Mouse (Mus musculus): ENCODE data around the gene St6galnac3. TPM values are rescaled to one million over a fixed set of nuclear protein-coding genes. Genes with fewer than 3 reads are reported as not detected.

The St6galnac3 gene
- polyA plus RNA-seq, 1 experiment from 2014 or later: 48.6 TPM

DNA sequence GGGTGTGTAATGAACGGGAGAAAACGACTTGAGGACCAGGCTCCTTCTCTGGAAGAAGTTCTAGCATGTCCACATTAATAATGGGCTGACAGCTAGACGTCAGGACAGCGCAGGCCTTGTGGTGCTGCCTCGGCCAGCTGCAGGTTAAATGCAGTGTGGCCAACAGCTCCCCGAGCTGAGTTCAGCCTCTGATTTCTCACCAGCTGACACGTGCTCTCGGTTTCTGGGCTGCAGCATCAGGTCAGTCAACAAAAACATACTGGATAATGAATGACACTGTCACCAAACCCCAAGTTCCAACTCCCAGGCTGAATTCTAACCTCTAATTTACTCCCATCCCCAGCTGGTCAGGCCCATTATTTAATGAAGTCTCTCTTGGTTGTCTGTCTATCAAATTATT lies 295.1 kb downstream of the St6galnac3 start:
- H3K4me1 ChIP-seq: 0 out of 2 replicates have a peak, but pooled peaks cover 11% of the 10 kb centered on the region
- 67% methylated on average over 8 of the region's 8 CpGs for WGBS
- no peak for ATAC-seq (ENCODE audit: insufficient number of reproducible peaks, low FRiP score, low TSS enrichment, low read depth)

DNA sequence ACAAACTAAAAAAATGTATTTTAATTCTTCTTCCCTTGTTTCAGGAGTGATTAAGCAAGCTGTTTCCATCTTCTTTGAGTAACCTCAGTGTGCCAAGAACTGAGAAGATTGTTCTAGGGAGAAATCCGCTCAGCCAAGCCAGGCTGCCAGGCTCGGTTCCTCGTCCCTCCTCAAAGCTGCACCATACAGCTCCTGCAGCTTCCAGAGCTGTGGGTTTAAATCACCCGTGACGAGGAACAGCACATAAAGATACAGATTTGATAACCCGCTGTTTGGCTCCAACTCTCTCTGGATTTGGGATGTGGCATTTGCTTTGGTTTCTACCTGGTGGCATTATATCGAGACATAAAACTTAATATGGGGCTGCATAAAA lies 303.1 kb downstream of the St6galnac3 start:
- H3K27me3 ChIP-seq: no peaks in the 10 kb centered on the region
- WGBS: 64% methylated on average over 7 of the region's 7 CpGs
- no peak overlapping the region for H3K9ac ChIP-seq
- no peak overlapping the region for H3K4me3 ChIP-seq (replicated peaks)
- H3K4me1 ChIP-seq: no peaks in the 10 kb centered on the region
- no peak overlapping the region for H3K27ac ChIP-seq (replicated peaks)
- no peaks in the 10 kb centered on the region for H3K36me3 ChIP-seq
- ATAC-seq (ENCODE audit: insufficient number of reproducible peaks, low FRiP score, low TSS enrichment, low read depth): no peak
- no peaks in the 10 kb centered on the region for H3K9me3 ChIP-seq (replicated peaks)
- H3K4me2 ChIP-seq (replicated peaks): no peak overlapping the region

More for the DNA sequence above, 295.1 kb downstream of the St6galnac3 start:
- Histone ChIP-seq H3K4me3 (replicated peaks) (no peak overlapping the region), H3K9me3 (replicated peaks) (no peaks in the 10 kb centered on the region), H3K4me2 (replicated peaks) (no peak overlapping the region), H3K27ac (replicated peaks) (no peak overlapping the region), H3K36me3 (no peaks in the 10 kb centered on the region), H3K9ac (no peak overlapping the region), H3K27me3 (no peaks in the 10 kb centered on the region)

DNA sequence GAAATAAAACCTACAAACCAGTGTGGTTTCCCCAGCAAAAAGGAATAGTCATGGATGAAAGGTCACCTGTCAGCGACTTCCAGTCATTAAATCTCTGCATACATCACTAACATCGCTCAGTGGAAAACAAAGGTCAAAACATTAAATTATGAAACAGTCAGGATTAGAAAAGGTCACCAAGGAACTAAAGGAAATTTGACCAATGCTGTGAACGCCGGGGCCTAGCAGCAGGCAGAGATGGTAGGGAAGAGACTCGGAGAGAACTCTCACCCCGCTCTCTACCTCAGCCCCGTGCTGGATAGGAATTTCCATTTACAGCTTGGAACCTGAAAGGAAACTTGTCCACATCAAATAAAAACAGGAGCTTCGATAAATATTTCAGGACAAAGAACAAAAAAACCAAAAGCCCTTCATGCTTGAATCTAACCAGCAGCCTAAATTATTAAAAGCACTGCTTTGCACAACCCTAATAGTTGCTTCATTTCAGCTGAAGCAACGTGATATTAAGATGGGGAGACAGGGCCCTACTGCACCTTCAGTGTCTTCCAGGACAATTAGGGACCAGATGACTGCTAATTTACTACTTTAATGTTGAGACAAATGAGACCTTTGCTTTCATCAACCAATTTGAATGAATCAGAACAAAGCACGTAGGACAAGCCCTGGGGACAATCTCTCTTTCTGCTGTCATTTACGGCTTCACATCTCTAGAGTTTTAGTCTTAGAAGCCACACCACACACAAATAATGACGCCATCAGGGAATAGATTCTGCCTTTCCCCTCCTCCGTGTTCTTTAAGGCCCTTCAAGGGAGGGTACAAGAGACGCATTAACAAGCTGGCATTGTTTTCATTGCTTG lies 303.7 kb downstream of the St6galnac3 start:
- Histone ChIP-seq H3K9me3 (replicated peaks) (no peaks in the 10 kb centered on the region), H3K36me3 (no peaks in the 10 kb centered on the region), H3K9ac (no peak overlapping the region), H3K4me1 (no peaks in the 10 kb centered on the region), H3K27ac (replicated peaks) (no peak overlapping the region), H3K4me3 (replicated peaks) (no peak overlapping the region), H3K4me2 (replicated peaks) (no peak overlapping the region), H3K27me3 (no peaks in the 10 kb centered on the region)
- WGBS: 72% methylated on average over 14 of the region's 14 CpGs
- no peak for ATAC-seq (ENCODE audit: insufficient number of reproducible peaks, low FRiP score, low TSS enrichment, low read depth)

DNA sequence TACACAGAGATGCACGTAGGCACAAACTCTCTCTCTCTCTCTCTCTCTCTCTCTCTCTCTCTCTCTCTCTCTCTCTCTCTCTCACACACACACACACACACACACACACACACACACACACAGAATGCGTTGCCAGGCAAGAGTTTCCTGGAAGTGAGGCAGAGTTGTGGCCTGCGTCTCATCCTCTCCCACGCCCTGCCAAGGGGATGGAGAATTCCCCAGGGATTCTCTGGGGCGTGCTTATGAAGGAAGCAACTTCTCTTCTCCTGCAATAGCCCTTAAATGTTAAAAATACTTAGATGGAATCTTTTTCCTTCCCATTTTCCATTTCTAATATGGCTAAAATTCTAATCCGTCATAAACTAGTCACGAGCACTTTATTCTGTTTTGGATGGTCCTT lies 305.6 kb downstream of the St6galnac3 start:
- 73% methylated on average over 7 of the region's 7 CpGs for WGBS
- Histone ChIP-seq H3K27me3 (no peaks in the 10 kb centered on the region), H3K9ac (no peak overlapping the region), H3K27ac (replicated peaks) (no peak overlapping the region), H3K36me3 (no peaks in the 10 kb centered on the region), H3K4me2 (replicated peaks) (no peak overlapping the region), H3K4me1 (no peaks in the 10 kb centered on the region), H3K9me3 (replicated peaks) (no peaks in the 10 kb centered on the region), H3K4me3 (replicated peaks) (no peak overlapping the region)
- ATAC-seq (ENCODE audit: insufficient number of reproducible peaks, low FRiP score, low TSS enrichment, low read depth): no peak

DNA sequence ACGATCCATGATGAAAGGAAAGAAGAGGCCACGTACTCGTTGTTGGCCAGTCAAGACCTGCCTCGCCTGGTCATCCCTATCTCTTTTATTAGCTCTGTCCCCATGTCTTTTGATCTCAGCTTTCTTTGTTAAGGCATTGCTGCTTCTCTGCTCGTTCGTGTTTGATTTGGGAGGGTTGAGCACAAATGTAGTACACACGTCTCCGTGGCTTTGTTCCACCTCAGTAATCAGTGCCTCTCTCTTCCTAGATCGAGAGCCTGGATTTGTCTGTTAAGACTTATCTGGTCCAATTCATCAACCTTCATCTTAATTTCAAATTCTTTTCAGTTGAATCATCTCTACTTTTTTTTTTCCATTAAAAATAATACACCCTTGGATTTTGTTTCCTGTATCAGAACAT lies 308.0 kb downstream of the St6galnac3 start:
- H3K9me3 ChIP-seq (replicated peaks): no peaks in the 10 kb centered on the region
- no peaks in the 10 kb centered on the region for H3K36me3 ChIP-seq
- no peak overlapping the region for H3K4me2 ChIP-seq (replicated peaks)
- H3K27ac ChIP-seq (replicated peaks): no peak overlapping the region
- no peaks in the 10 kb centered on the region for H3K27me3 ChIP-seq
- no peaks in the 10 kb centered on the region for H3K4me1 ChIP-seq
- WGBS: 77% methylated on average over 9 of the region's 9 CpGs
- ATAC-seq (ENCODE audit: insufficient number of reproducible peaks, low FRiP score, low TSS enrichment, low read depth): no peak
- no peak overlapping the region for H3K9ac ChIP-seq
- H3K4me3 ChIP-seq (replicated peaks): no peak overlapping the region

DNA sequence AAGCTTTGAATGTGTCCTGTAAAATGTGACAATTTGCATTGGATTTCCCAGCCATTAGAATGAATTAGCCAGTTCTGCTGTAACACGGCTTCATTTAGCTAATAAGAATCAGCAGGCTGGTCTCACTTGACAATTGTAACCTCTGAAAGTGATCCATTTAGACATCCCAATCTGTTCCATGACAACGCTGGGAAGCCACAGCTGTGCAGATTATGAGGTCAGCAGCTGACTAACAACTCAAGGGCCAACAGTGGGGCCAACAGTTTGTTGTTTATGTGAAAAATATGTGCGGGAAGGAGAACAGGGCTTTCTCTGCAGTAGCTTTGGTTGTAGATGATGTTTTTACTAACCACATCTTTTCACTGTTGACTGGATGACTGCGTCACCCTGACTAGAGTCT lies 308.6 kb downstream of the St6galnac3 start:
- ATAC-seq (ENCODE audit: insufficient number of reproducible peaks, low FRiP score, low TSS enrichment, low read depth): no peak

DNA sequence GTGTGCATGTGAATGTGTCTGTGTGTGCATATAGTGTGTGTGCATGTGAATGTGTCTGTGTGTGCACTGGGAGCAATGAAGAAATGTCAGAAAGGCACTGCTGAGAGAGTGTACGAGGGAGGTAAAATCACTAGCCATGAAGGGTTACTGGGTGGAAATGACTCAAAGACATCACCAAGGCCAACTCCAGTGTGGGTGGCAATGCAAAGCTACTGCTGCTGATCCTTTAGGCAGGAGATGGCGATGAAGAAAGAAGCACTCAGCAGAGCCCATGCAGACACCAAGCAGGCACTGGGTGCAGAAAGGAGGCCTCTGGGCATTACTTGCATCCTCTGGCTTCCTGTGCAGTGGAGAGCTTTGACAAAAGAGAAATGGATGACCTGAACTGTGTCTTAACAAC lies 310.8 kb downstream of the St6galnac3 start:
- H3K27me3 ChIP-seq: no peaks in the 10 kb centered on the region
- no peaks in the 10 kb centered on the region for H3K36me3 ChIP-seq
- H3K9me3 ChIP-seq (replicated peaks): no peaks in the 10 kb centered on the region
- WGBS: 82% methylated on average over 2 of the region's 2 CpGs
- H3K4me2 ChIP-seq (replicated peaks): no peak overlapping the region
- H3K4me3 ChIP-seq (replicated peaks): no peak overlapping the region
- H3K9ac ChIP-seq: no peak overlapping the region
- H3K4me1 ChIP-seq: no peaks in the 10 kb centered on the region
- ATAC-seq (ENCODE audit: insufficient number of reproducible peaks, low FRiP score, low TSS enrichment, low read depth): no peak
- no peak overlapping the region for H3K27ac ChIP-seq (replicated peaks)

More for the DNA sequence above, 308.6 kb downstream of the St6galnac3 start:
- 80% methylated on average over 4 of the region's 4 CpGs for WGBS
- Histone ChIP-seq H3K4me3 (replicated peaks) (no peak overlapping the region), H3K27ac (replicated peaks) (no peak overlapping the region), H3K36me3 (no peaks in the 10 kb centered on the region), H3K9ac (no peak overlapping the region), H3K9me3 (replicated peaks) (no peaks in the 10 kb centered on the region), H3K4me2 (replicated peaks) (no peak overlapping the region), H3K4me1 (no peaks in the 10 kb centered on the region), H3K27me3 (no peaks in the 10 kb centered on the region)

DNA sequence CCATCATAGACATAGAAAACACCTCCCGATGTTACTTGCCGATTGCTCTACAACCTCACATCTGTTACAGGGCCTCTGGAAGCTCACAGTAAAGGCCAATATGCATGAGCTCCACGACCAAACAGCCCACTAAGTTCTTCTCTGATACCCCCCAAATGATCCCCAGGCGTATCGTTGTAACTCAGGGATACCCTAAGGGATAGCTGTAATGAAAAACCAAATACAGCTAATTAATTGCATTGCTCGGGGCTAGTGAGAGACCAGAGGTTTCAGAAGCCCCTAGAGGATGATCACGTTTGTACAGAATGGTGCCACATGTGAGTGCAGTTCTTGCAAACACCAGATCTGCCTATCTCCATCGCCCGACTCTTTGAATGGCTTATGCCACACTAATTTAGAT lies 315.7 kb downstream of the St6galnac3 start:
- 49% methylated on average over 9 of the region's 9 CpGs for WGBS
- no peak overlapping the region for H3K27ac ChIP-seq (replicated peaks)
- H3K4me1 ChIP-seq: peaks cover 8% of the 10 kb centered on the region; the same call in 1 of the 2 replicates
- no peak for ATAC-seq (ENCODE audit: insufficient number of reproducible peaks, low FRiP score, low TSS enrichment, low read depth)
- no peak overlapping the region for H3K4me2 ChIP-seq (replicated peaks)
- no peaks in the 10 kb centered on the region for H3K9me3 ChIP-seq (replicated peaks)
- no peaks in the 10 kb centered on the region for H3K36me3 ChIP-seq
- no peaks in the 10 kb centered on the region for H3K27me3 ChIP-seq
- H3K4me3 ChIP-seq (replicated peaks): no peak overlapping the region
- H3K9ac ChIP-seq: no peak overlapping the region

DNA sequence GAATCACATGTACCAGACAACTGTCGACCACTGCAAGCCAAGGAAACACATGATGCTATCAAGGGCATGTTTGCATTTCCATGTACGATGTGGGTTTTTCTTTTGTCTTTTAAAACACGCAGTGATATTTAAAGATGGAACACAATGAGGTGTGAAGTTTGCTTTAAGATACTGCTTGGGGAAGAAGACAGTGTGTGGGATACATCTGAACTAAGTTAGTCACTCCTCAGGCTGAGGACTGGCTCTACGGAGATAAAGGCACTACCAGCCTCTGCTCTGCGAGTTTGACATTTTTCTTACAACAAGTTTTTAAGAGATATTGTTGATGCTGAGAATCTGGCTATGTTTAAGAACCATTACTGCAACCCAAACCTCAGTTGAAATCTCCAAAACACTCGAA lies 316.6 kb downstream of the St6galnac3 start:
- H3K9me3 ChIP-seq (replicated peaks): no peaks in the 10 kb centered on the region
- no peak overlapping the region for H3K27ac ChIP-seq (replicated peaks)
- no peaks in the 10 kb centered on the region for H3K36me3 ChIP-seq
- H3K4me1 ChIP-seq: peaks cover 8% of the 10 kb centered on the region; the same call in 1 of the 2 replicates
- no peaks in the 10 kb centered on the region for H3K27me3 ChIP-seq
- no peak overlapping the region for H3K4me2 ChIP-seq (replicated peaks)
- no peak overlapping the region for H3K9ac ChIP-seq
- ATAC-seq (ENCODE audit: insufficient number of reproducible peaks, low FRiP score, low TSS enrichment, low read depth): no peak
- WGBS: 88% methylated on average over 6 of the region's 6 CpGs
- no peak overlapping the region for H3K4me3 ChIP-seq (replicated peaks)

DNA sequence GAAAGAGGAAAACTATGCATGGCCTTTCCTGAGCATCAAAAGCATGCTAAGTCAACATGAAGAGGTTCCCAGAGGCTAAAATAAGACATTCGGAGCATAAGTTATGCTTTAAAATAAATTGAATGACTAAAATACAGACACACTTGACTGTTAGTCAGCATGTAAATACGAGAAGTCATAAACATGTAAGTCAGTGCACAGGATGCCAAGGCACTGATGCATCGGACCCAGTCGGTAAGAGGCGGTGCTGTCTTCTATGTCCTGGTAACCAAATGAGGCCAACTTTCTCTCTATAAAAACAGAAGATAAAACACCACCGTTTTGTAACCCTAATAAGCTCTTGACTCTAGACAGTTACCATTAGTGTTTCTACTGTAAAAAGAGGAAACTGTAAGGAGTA lies 317.3 kb downstream of the St6galnac3 start:
- H3K9ac ChIP-seq: no peak overlapping the region
- H3K36me3 ChIP-seq: no peaks in the 10 kb centered on the region
- ATAC-seq (ENCODE audit: insufficient number of reproducible peaks, low FRiP score, low TSS enrichment, low read depth): no peak
- peaks cover 8% of the 10 kb centered on the region; the same call in 1 of the 2 replicates for H3K4me1 ChIP-seq
- WGBS: 85% methylated on average over 6 of the region's 6 CpGs
- no peak overlapping the region for H3K4me3 ChIP-seq (replicated peaks)
- no peak overlapping the region for H3K27ac ChIP-seq (replicated peaks)
- H3K9me3 ChIP-seq (replicated peaks): no peaks in the 10 kb centered on the region
- H3K4me2 ChIP-seq (replicated peaks): no peak overlapping the region
- H3K27me3 ChIP-seq: no peaks in the 10 kb centered on the region

DNA sequence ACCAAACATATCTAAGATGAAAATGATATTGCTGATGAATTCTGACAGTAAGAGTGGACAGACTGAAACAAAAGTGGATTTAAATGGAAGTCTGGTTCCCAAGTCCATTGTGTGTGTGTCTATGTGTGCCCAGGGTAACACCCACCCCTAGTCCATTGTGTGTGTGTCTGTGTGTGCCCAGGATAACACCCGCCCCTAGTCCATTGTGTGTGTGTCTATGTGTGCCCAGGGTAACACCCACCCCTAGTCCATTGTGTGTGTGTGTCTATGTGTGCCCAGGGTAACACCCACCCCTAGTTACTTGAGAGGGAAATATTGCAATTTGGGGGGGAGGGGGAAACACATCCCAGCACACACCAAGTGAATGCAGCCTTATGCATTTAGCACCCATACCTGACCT lies 318.1 kb downstream of the St6galnac3 start:
- H3K9me3 ChIP-seq (replicated peaks): no peaks in the 10 kb centered on the region
- no peak overlapping the region for H3K4me2 ChIP-seq (replicated peaks)
- H3K4me3 ChIP-seq (replicated peaks): no peak overlapping the region
- H3K36me3 ChIP-seq: no peaks in the 10 kb centered on the region
- no peaks in the 10 kb centered on the region for H3K27me3 ChIP-seq
- no peak overlapping the region for H3K9ac ChIP-seq
- WGBS: 81% methylated on average over 1 of the region's 1 CpGs
- H3K4me1 ChIP-seq: peaks cover 8% of the 10 kb centered on the region; the same call in 1 of the 2 replicates
- no peak for ATAC-seq (ENCODE audit: insufficient number of reproducible peaks, low FRiP score, low TSS enrichment, low read depth)
- H3K27ac ChIP-seq (replicated peaks): no peak overlapping the region

DNA sequence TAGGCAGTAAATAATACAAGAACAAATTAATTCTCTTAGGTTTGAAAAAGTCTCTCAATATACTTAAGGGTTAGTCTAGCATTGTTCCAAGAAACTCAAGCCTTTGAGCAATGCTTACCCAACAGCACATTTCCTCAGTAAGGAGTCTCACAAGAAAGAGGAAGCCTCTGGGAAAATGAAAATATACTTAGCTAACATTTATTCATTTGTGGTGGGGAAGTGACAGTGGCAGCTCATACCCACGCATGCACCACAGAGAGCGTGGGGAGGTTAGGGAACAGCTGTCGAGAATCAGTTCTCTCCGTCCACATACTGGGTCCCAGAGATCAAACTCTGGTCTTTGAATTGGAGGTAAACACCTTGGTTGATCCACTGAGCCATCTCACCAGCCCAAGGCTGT lies 318.8 kb downstream of the St6galnac3 start:
- Histone ChIP-seq H3K36me3 (no peaks in the 10 kb centered on the region), H3K27ac (replicated peaks) (no peak overlapping the region), H3K9ac (no peak overlapping the region), H3K9me3 (replicated peaks) (no peaks in the 10 kb centered on the region), H3K4me1 (peaks cover 8% of the 10 kb centered on the region; the same call in 1 of the 2 replicates), H3K27me3 (no peaks in the 10 kb centered on the region), H3K4me2 (replicated peaks) (no peak overlapping the region), H3K4me3 (replicated peaks) (no peak overlapping the region)
- no peak for ATAC-seq (ENCODE audit: insufficient number of reproducible peaks, low FRiP score, low TSS enrichment, low read depth)
- 79% methylated on average over 4 of the region's 4 CpGs for WGBS

Data from embryonic facial prominence, embryonic 15.5 days (tissue).